Mouse (Mus musculus) cerebellum, adult 2 months (tissue): ENCODE results near the gene Aoc2.

ENCODE experiments used
- CTCF ChIP-seq: fragments of 200-500 bp; IDR thresholded peaks from 2 replicates; pipeline ENCODE4 v1.5.1; 2011; ENCODE audit warnings: low read depth, mild to moderate bottlenecking, control low read depth, low read length, moderate library complexity, borderline replicate concordance; ENCODE audit not compliant: insufficient read depth
- POLR2A ChIP-seq: fragments of 200-500 bp; IDR thresholded peaks from 2 replicates; pipeline ENCODE4 v1.6.1; 2011; ENCODE audit warnings: low read length, control low read depth, borderline replicate concordance; ENCODE audit not compliant: insufficient read depth

DNA sequence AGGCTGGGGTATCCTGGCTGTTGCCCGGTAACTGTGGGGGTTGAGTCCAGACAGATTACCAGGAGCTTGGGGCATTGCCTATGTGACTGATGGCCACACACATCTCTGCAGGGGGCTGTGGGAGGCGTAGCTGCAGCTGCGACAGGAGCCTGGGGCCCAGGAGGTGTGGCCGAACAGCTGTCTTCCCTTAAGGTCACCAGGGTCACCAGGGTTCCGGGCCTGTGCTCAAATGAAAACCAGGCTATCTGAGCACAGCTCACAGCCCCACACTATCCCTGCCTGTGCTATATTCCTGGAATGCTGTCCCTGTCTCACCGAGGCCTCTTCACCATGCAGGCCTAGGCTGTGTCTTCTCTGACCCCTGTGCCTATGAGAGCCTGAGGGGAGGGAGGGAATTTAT lies 9.7 kb downstream of the Aoc2 start:
- no peak for TF ChIP-seq POLR2A
- TF ChIP-seq CTCF: no peak
